Mouse (Mus musculus): ENCODE measurements around the gene Alas2. TPM values are rescaled to one million over a fixed set of nuclear protein-coding genes. Genes with fewer than 3 reads are reported as not detected.

The Alas2 gene
- 59.2 and 61.2 TPM in 2 replicates for polyA plus RNA-seq (2014; fragmentation: Nextera tagmentation; extraction: Ambion mirVana)

- no peak for DNase-seq (ENCODE audit: low spot score)
- Histone ChIP-seq H3K9me3 (ENCODE audit: control insufficient read depth, low read length) (no peaks in the 10 kb centered on the region), H3K27me3 (ENCODE audit: control insufficient read depth, insufficient read depth, low read length) (no peaks in the 10 kb centered on the region; the same call in 1 of the 2 replicates), H3K36me3 (ENCODE audit: control insufficient read depth, insufficient read depth, low read length) (no peaks in the 10 kb centered on the region), H3K9ac (ENCODE audit: low read length) (no peak within 1 kb of the TSS), H3K4me2 (ENCODE audit: low read depth, low read length, severe bottlenecking) (no peak within 1 kb of the TSS), H3K4me1 (replicated peaks; ENCODE audit: control insufficient read depth, insufficient read depth, low read length) (no peaks in the 10 kb centered on the region), H3K27ac (ENCODE audit: low read depth, low read length) (no peak within 1 kb of the TSS), H3K4me3 (ENCODE audit: low read depth, low read length) (no peak within 1 kb of the TSS)
- 47% methylated on average over 5 of the region's 5 CpGs for WGBS
- ATAC-seq (replicated peaks; ENCODE audit: low FRiP score) = no peak
These were observed at the start of gene Alas2 for GRCm38 (mm10) chrX:150547239-150547638. Gene Alas2 (plus strand): TSS chrX:150547375.

- Histone ChIP-seq H3K4me2 (ENCODE audit: low read depth, low read length, severe bottlenecking) (no peak overlapping the region), H3K9me3 (ENCODE audit: control insufficient read depth, low read length) (no peaks in the 10 kb centered on the region), H3K9ac (ENCODE audit: low read length) (no peak overlapping the region), H3K27me3 (ENCODE audit: control insufficient read depth, insufficient read depth, low read length) (no peaks in the 10 kb centered on the region), H3K27ac (ENCODE audit: low read depth, low read length) (no peak overlapping the region), H3K36me3 (ENCODE audit: control insufficient read depth, insufficient read depth, low read length) (no peaks in the 10 kb centered on the region), H3K4me3 (ENCODE audit: low read depth, low read length) (no peak overlapping the region), H3K4me1 (replicated peaks; ENCODE audit: control insufficient read depth, insufficient read depth, low read length) (no peaks in the 10 kb centered on the region)
- ATAC-seq (replicated peaks; ENCODE audit: low FRiP score) = no peak
- no peak for DNase-seq (ENCODE audit: low spot score)
- 78% methylated on average over 6 of the region's 6 CpGs for WGBS
These were observed 38.5 kb upstream of the Alas2 start for GRCm38 (mm10) chrX:150508696-150509095.

- Histone ChIP-seq H3K4me2 (ENCODE audit: low read depth, low read length, severe bottlenecking) (no peak overlapping the region), H3K9me3 (ENCODE audit: control insufficient read depth, low read length) (no peaks in the 10 kb centered on the region), H3K4me3 (ENCODE audit: low read depth, low read length) (no peak overlapping the region), H3K4me1 (replicated peaks; ENCODE audit: control insufficient read depth, insufficient read depth, low read length) (no peaks in the 10 kb centered on the region), H3K9ac (ENCODE audit: low read length) (no peak overlapping the region), H3K36me3 (ENCODE audit: control insufficient read depth, insufficient read depth, low read length) (no peaks in the 10 kb centered on the region), H3K27ac (ENCODE audit: low read depth, low read length) (no peak overlapping the region), H3K27me3 (ENCODE audit: control insufficient read depth, insufficient read depth, low read length) (no peaks in the 10 kb centered on the region)
- ATAC-seq (replicated peaks; ENCODE audit: low FRiP score) (no peak), DNase-seq (ENCODE audit: low spot score) (no peak)
- 52% methylated on average over 4 of the region's 4 CpGs for WGBS
These were observed 36.5 kb upstream of the Alas2 start for GRCm38 (mm10) chrX:150510631-150511030.

GRCm38 (mm10) chrX:150511274-150511673, 35.9 kb upstream of the Alas2 start:
- no peak overlapping the region for H3K4me3 ChIP-seq (ENCODE audit: low read depth, low read length)
- H3K27me3 ChIP-seq (ENCODE audit: control insufficient read depth, insufficient read depth, low read length) = no peaks in the 10 kb centered on the region
- no peaks in the 10 kb centered on the region for H3K36me3 ChIP-seq (ENCODE audit: control insufficient read depth, insufficient read depth, low read length)
- no peak overlapping the region for H3K27ac ChIP-seq (ENCODE audit: low read depth, low read length)
- H3K4me1 ChIP-seq (replicated peaks; ENCODE audit: control insufficient read depth, insufficient read depth, low read length) = no peaks in the 10 kb centered on the region
- 71% methylated on average over 6 of the region's 6 CpGs for WGBS
- no peaks in the 10 kb centered on the region for H3K9me3 ChIP-seq (ENCODE audit: control insufficient read depth, low read length)
- 0 out of 2 replicates have a peak, but pooled peaks have one; percentile 36 for ATAC-seq (replicated peaks; ENCODE audit: low FRiP score)
- no peak for DNase-seq (ENCODE audit: low spot score)
- no peak overlapping the region for H3K4me2 ChIP-seq (ENCODE audit: low read depth, low read length, severe bottlenecking)
- H3K9ac ChIP-seq (ENCODE audit: low read length) = no peak overlapping the region

- H3K9me3 ChIP-seq (ENCODE audit: control insufficient read depth, low read length) = no peaks in the 10 kb centered on the region
- no peak overlapping the region for H3K9ac ChIP-seq (ENCODE audit: low read length)
- ATAC-seq (replicated peaks; ENCODE audit: low FRiP score) = no peak
- H3K36me3 ChIP-seq (ENCODE audit: control insufficient read depth, insufficient read depth, low read length) = no peaks in the 10 kb centered on the region
- no peak for DNase-seq (ENCODE audit: low spot score)
- no peaks in the 10 kb centered on the region for H3K27me3 ChIP-seq (ENCODE audit: control insufficient read depth, insufficient read depth, low read length)
- no peak overlapping the region for H3K27ac ChIP-seq (ENCODE audit: low read depth, low read length)
- H3K4me3 ChIP-seq (ENCODE audit: low read depth, low read length) = no peak overlapping the region
- WGBS = 71% methylated on average over 1 of the region's 1 CpGs
- no peaks in the 10 kb centered on the region for H3K4me1 ChIP-seq (replicated peaks; ENCODE audit: control insufficient read depth, insufficient read depth, low read length)
- H3K4me2 ChIP-seq (ENCODE audit: low read depth, low read length, severe bottlenecking) = no peak overlapping the region
These were observed 33.0 kb upstream of the Alas2 start for GRCm38 (mm10) chrX:150514127-150514526.

- Histone ChIP-seq H3K9me3 (ENCODE audit: control insufficient read depth, low read length) (no peaks in the 10 kb centered on the region), H3K4me1 (replicated peaks; ENCODE audit: control insufficient read depth, insufficient read depth, low read length) (no peaks in the 10 kb centered on the region), H3K9ac (ENCODE audit: low read length) (no peak overlapping the region), H3K27ac (ENCODE audit: low read depth, low read length) (no peak overlapping the region), H3K36me3 (ENCODE audit: control insufficient read depth, insufficient read depth, low read length) (no peaks in the 10 kb centered on the region), H3K27me3 (ENCODE audit: control insufficient read depth, insufficient read depth, low read length) (no peaks in the 10 kb centered on the region), H3K4me3 (ENCODE audit: low read depth, low read length) (no peak overlapping the region), H3K4me2 (ENCODE audit: low read depth, low read length, severe bottlenecking) (no peak overlapping the region)
- ATAC-seq (replicated peaks; ENCODE audit: low FRiP score) (no peak), DNase-seq (ENCODE audit: low spot score) (no peak)
These were observed 31.2 kb upstream of the Alas2 start for GRCm38 (mm10) chrX:150516015-150516414.

GRCm38 (mm10) chrX:150516477-150516876, 30.7 kb upstream of the Alas2 start:
- no peaks in the 10 kb centered on the region for H3K36me3 ChIP-seq (ENCODE audit: control insufficient read depth, insufficient read depth, low read length)
- ATAC-seq (replicated peaks; ENCODE audit: low FRiP score) (no peak), DNase-seq (ENCODE audit: low spot score) (no peak)
- no peak overlapping the region for H3K4me2 ChIP-seq (ENCODE audit: low read depth, low read length, severe bottlenecking)
- 90% methylated on average over 1 of the region's 1 CpGs for WGBS
- H3K27me3 ChIP-seq (ENCODE audit: control insufficient read depth, insufficient read depth, low read length) = no peaks in the 10 kb centered on the region
- no peaks in the 10 kb centered on the region for H3K4me1 ChIP-seq (replicated peaks; ENCODE audit: control insufficient read depth, insufficient read depth, low read length)
- no peak overlapping the region for H3K9ac ChIP-seq (ENCODE audit: low read length)
- H3K4me3 ChIP-seq (ENCODE audit: low read depth, low read length) = no peak overlapping the region
- H3K27ac ChIP-seq (ENCODE audit: low read depth, low read length) = no peak overlapping the region
- no peaks in the 10 kb centered on the region for H3K9me3 ChIP-seq (ENCODE audit: control insufficient read depth, low read length)

GRCm38 (mm10) chrX:150540111-150540510, 7.1 kb upstream of the Alas2 start:
- H3K4me2 ChIP-seq (ENCODE audit: low read depth, low read length, severe bottlenecking) = no peak overlapping the region
- H3K36me3 ChIP-seq (ENCODE audit: control insufficient read depth, insufficient read depth, low read length) = no peaks in the 10 kb centered on the region
- H3K4me1 ChIP-seq (replicated peaks; ENCODE audit: control insufficient read depth, insufficient read depth, low read length) = no peaks in the 10 kb centered on the region
- DNase-seq (ENCODE audit: low spot score) = no peak
- no peaks in the 10 kb centered on the region for H3K9me3 ChIP-seq (ENCODE audit: control insufficient read depth, low read length)
- H3K27ac ChIP-seq (ENCODE audit: low read depth, low read length) = no peak overlapping the region
- H3K27me3 ChIP-seq (ENCODE audit: control insufficient read depth, insufficient read depth, low read length) = no peaks in the 10 kb centered on the region; the same call in 1 of the 2 replicates
- 90% methylated on average over 2 of the region's 2 CpGs for WGBS
- ATAC-seq (replicated peaks; ENCODE audit: low FRiP score) = no peak
- no peak overlapping the region for H3K9ac ChIP-seq (ENCODE audit: low read length)
- H3K4me3 ChIP-seq (ENCODE audit: low read depth, low read length) = no peak overlapping the region

- no peaks in the 10 kb centered on the region for H3K4me1 ChIP-seq (replicated peaks; ENCODE audit: control insufficient read depth, insufficient read depth, low read length)
- H3K27me3 ChIP-seq (ENCODE audit: control insufficient read depth, insufficient read depth, low read length) = no peaks in the 10 kb centered on the region; the same call in 1 of the 2 replicates
- H3K9ac ChIP-seq (ENCODE audit: low read length) = no peak overlapping the region
- H3K36me3 ChIP-seq (ENCODE audit: control insufficient read depth, insufficient read depth, low read length) = no peaks in the 10 kb centered on the region
- no peak overlapping the region for H3K27ac ChIP-seq (ENCODE audit: low read depth, low read length)
- H3K4me3 ChIP-seq (ENCODE audit: low read depth, low read length) = no peak overlapping the region
- no peak for ATAC-seq (replicated peaks; ENCODE audit: low FRiP score)
- H3K9me3 ChIP-seq (ENCODE audit: control insufficient read depth, low read length) = no peaks in the 10 kb centered on the region
- no peak overlapping the region for H3K4me2 ChIP-seq (ENCODE audit: low read depth, low read length, severe bottlenecking)
- DNase-seq (ENCODE audit: low spot score) = no peak
These were observed 5.5 kb upstream of the Alas2 start for GRCm38 (mm10) chrX:150541684-150542083.

Measured in forebrain, embryonic 11.5 days (tissue).